Mouse (Mus musculus): ENCODE results near the gene Ccna1. TPM values are rescaled to one million over a fixed set of nuclear protein-coding genes. Genes with fewer than 3 reads are reported as not detected.

Gene Ccna1
- polyA plus RNA-seq, 1 experiment, result not detected

GRCm38 (mm10) chr3:55080055-55080454 lies 24.8 kb upstream of the Ccna1 start:
- H3K4me3 ChIP-seq (ENCODE audit: insufficient read depth, low read depth, low read length), result no peak overlapping the region
- TF ChIP-seq POLR2A (IDR thresholded peaks at IDR 0.05; ENCODE audit: low read depth, low read length) (no peak), CTCF (conservative IDR thresholded peaks at IDR 0.05; ENCODE audit: insufficient read depth, insufficient read length, low read depth, low read length) (peak; percentile 95)
- 9% methylated on average over 6 of the region's 6 CpGs for WGBS
- no peaks in the 10 kb centered on the region for H3K36me3 ChIP-seq (ENCODE audit: control insufficient read depth, insufficient read depth, low read length)
- H3K27me3 ChIP-seq (replicated peaks; ENCODE audit: control insufficient read depth, insufficient read depth, low read length), result no peaks in the 10 kb centered on the region
- DNase-seq, result peak; percentile 79
- no peaks in the 10 kb centered on the region for H3K4me1 ChIP-seq (ENCODE audit: control insufficient read depth, insufficient read depth, low read length)
- H3K27ac ChIP-seq (ENCODE audit: insufficient read depth, low read depth, low read length), result no peak overlapping the region

- TF ChIP-seq POLR2A (IDR thresholded peaks at IDR 0.05; ENCODE audit: low read depth, low read length) (no peak), CTCF (conservative IDR thresholded peaks at IDR 0.05; ENCODE audit: insufficient read depth, insufficient read length, low read depth, low read length) (no peak)
- Histone ChIP-seq H3K36me3 (ENCODE audit: control insufficient read depth, insufficient read depth, low read length) (no peaks in the 10 kb centered on the region), H3K4me3 (ENCODE audit: insufficient read depth, low read depth, low read length) (no peak overlapping the region), H3K27ac (ENCODE audit: insufficient read depth, low read depth, low read length) (no peak overlapping the region), H3K4me1 (ENCODE audit: control insufficient read depth, insufficient read depth, low read length) (no peaks in the 10 kb centered on the region), H3K27me3 (replicated peaks; ENCODE audit: control insufficient read depth, insufficient read depth, low read length) (no peaks in the 10 kb centered on the region)
- 74% methylated on average over 8 of the region's 8 CpGs for WGBS
- DNase-seq, result no peak
These were observed 24.3 kb upstream of the Ccna1 start for GRCm38 (mm10) chr3:55079619-55080018.

- H3K4me1 ChIP-seq (ENCODE audit: control insufficient read depth, insufficient read depth, low read length), result no peaks in the 10 kb centered on the region
- no peak for DNase-seq
- no peak overlapping the region for H3K27ac ChIP-seq (ENCODE audit: insufficient read depth, low read depth, low read length)
- H3K36me3 ChIP-seq (ENCODE audit: control insufficient read depth, insufficient read depth, low read length), result no peaks in the 10 kb centered on the region
- no peaks in the 10 kb centered on the region for H3K27me3 ChIP-seq (replicated peaks; ENCODE audit: control insufficient read depth, insufficient read depth, low read length)
- WGBS, result 39% methylated on average over 6 of the region's 6 CpGs
- H3K4me3 ChIP-seq (ENCODE audit: insufficient read depth, low read depth, low read length), result no peak overlapping the region
- TF ChIP-seq CTCF (conservative IDR thresholded peaks at IDR 0.05; ENCODE audit: insufficient read depth, insufficient read length, low read depth, low read length), result no peak
- TF ChIP-seq POLR2A (IDR thresholded peaks at IDR 0.05; ENCODE audit: low read depth, low read length), result no peak
These were observed 22.9 kb upstream of the Ccna1 start for GRCm38 (mm10) chr3:55078233-55078632.

GRCm38 (mm10) chr3:55075294-55075648 lies 20.0 kb upstream of the Ccna1 start:
- no peak overlapping the region for H3K4me3 ChIP-seq (ENCODE audit: insufficient read depth, low read depth, low read length)
- WGBS, result 49% methylated on average over 3 of the region's 3 CpGs
- no peak overlapping the region for H3K27ac ChIP-seq (ENCODE audit: insufficient read depth, low read depth, low read length)
- no peaks in the 10 kb centered on the region for H3K27me3 ChIP-seq (replicated peaks; ENCODE audit: control insufficient read depth, insufficient read depth, low read length)
- no peak for DNase-seq
- H3K4me1 ChIP-seq (ENCODE audit: control insufficient read depth, insufficient read depth, low read length), result no peaks in the 10 kb centered on the region
- no peak for TF ChIP-seq CTCF (conservative IDR thresholded peaks at IDR 0.05; ENCODE audit: insufficient read depth, insufficient read length, low read depth, low read length)
- no peak for TF ChIP-seq POLR2A (IDR thresholded peaks at IDR 0.05; ENCODE audit: low read depth, low read length)
- H3K36me3 ChIP-seq (ENCODE audit: control insufficient read depth, insufficient read depth, low read length), result no peaks in the 10 kb centered on the region

- no peak for DNase-seq
- no peak overlapping the region for H3K27ac ChIP-seq (ENCODE audit: insufficient read depth, low read depth, low read length)
- no peaks in the 10 kb centered on the region for H3K4me1 ChIP-seq (ENCODE audit: control insufficient read depth, insufficient read depth, low read length)
- WGBS, result 88% methylated on average over 6 of the region's 6 CpGs
- no peak for TF ChIP-seq POLR2A (IDR thresholded peaks at IDR 0.05; ENCODE audit: low read depth, low read length)
- TF ChIP-seq CTCF (conservative IDR thresholded peaks at IDR 0.05; ENCODE audit: insufficient read depth, insufficient read length, low read depth, low read length), result no peak
- no peak overlapping the region for H3K4me3 ChIP-seq (ENCODE audit: insufficient read depth, low read depth, low read length)
- no peaks in the 10 kb centered on the region for H3K36me3 ChIP-seq (ENCODE audit: control insufficient read depth, insufficient read depth, low read length)
- H3K27me3 ChIP-seq (replicated peaks; ENCODE audit: control insufficient read depth, insufficient read depth, low read length), result no peaks in the 10 kb centered on the region
These were observed 19.4 kb upstream of the Ccna1 start for GRCm38 (mm10) chr3:55074576-55075293.

- no peak overlapping the region for H3K27ac ChIP-seq (ENCODE audit: insufficient read depth, low read depth, low read length)
- no peak overlapping the region for H3K4me3 ChIP-seq (ENCODE audit: insufficient read depth, low read depth, low read length)
- no peaks in the 10 kb centered on the region for H3K27me3 ChIP-seq (replicated peaks; ENCODE audit: control insufficient read depth, insufficient read depth, low read length)
- TF ChIP-seq CTCF (conservative IDR thresholded peaks at IDR 0.05; ENCODE audit: insufficient read depth, insufficient read length, low read depth, low read length) (no peak), POLR2A (IDR thresholded peaks at IDR 0.05; ENCODE audit: low read depth, low read length) (no peak)
- WGBS, result 38% methylated on average over 7 of the region's 7 CpGs
- no peak for DNase-seq
- no peaks in the 10 kb centered on the region for H3K4me1 ChIP-seq (ENCODE audit: control insufficient read depth, insufficient read depth, low read length)
- no peaks in the 10 kb centered on the region for H3K36me3 ChIP-seq (ENCODE audit: control insufficient read depth, insufficient read depth, low read length)
These were observed 12.6 kb upstream of the Ccna1 start for GRCm38 (mm10) chr3:55067791-55068434.

- DNase-seq, result no peak
- Histone ChIP-seq H3K27ac (ENCODE audit: insufficient read depth, low read depth, low read length) (no peak overlapping the region), H3K27me3 (replicated peaks; ENCODE audit: control insufficient read depth, insufficient read depth, low read length) (no peaks in the 10 kb centered on the region), H3K36me3 (ENCODE audit: control insufficient read depth, insufficient read depth, low read length) (no peaks in the 10 kb centered on the region), H3K4me1 (ENCODE audit: control insufficient read depth, insufficient read depth, low read length) (no peaks in the 10 kb centered on the region), H3K4me3 (ENCODE audit: insufficient read depth, low read depth, low read length) (no peak overlapping the region)
- TF ChIP-seq CTCF (conservative IDR thresholded peaks at IDR 0.05; ENCODE audit: insufficient read depth, insufficient read length, low read depth, low read length) (no peak), POLR2A (IDR thresholded peaks at IDR 0.05; ENCODE audit: low read depth, low read length) (no peak)
- WGBS, result 41% methylated on average over 12 of the region's 12 CpGs
These were observed 11.3 kb upstream of the Ccna1 start for GRCm38 (mm10) chr3:55066666-55067023.
